Mouse (Mus musculus) G1E (cell line): ENCODE data around the gene Tufm. TPM values are rescaled to one million over a fixed set of nuclear protein-coding genes. Genes with fewer than 3 reads are reported as not detected.

Source experiments
- ATAC-seq: 2 replicates; pipeline ENCODE4 v1.8.0; 2016; ENCODE audit warnings: mild to moderate bottlenecking; ENCODE audit not compliant: insufficient number of reproducible peaks, poor library complexity, low FRiP score, severe bottlenecking; ENCODE audit errors: extremely low read depth
- DNase-seq: peaks from one replicate; pipeline ENCODE4 v3.0.0; 2012; ENCODE audit warnings: low spot score
- H3K27me3 ChIP-seq: 2 replicates; pipeline ENCODE4 v1.6.1; 2012; ENCODE audit warnings: mild to moderate bottlenecking, low read length, inconsistent platforms; ENCODE audit not compliant: insufficient read depth
- H3K36me3 ChIP-seq: replicated peaks from 2 replicates; pipeline ENCODE3; 2012; ENCODE audit warnings: mild to moderate bottlenecking, inconsistent platforms
- H3K4me1 ChIP-seq: 2 replicates; pipeline ENCODE4 v1.6.1; 2012; ENCODE audit warnings: low read depth, low read length, inconsistent platforms, mixed read lengths; ENCODE audit not compliant: insufficient read depth
- H3K4me3 ChIP-seq: 2 replicates; pipeline ENCODE4 v1.5.1; 2012; ENCODE audit warnings: low read depth, mild to moderate bottlenecking, inconsistent platforms, low read length, moderate library complexity, mixed read lengths
- H3K9me3 ChIP-seq: replicated peaks from 2 replicates; pipeline ENCODE4 v1.6.1; 2012; ENCODE audit warnings: inconsistent platforms
- CTCF ChIP-seq: IDR thresholded peaks from 2 replicates; pipeline ENCODE4 v1.5.1; 2012; ENCODE audit warnings: low read depth, low read length, inconsistent platforms, mixed read lengths
- GATA1 ChIP-seq: IDR thresholded peaks from 2 replicates; pipeline ENCODE4 v1.6.1; 2012; ENCODE audit warnings: borderline replicate concordance, low read length, inconsistent platforms, mixed read lengths
- GATA2 ChIP-seq: IDR thresholded peaks from 2 replicates; pipeline ENCODE4 v1.6.1; 2012; ENCODE audit warnings: low read depth, low read length, inconsistent platforms, borderline replicate concordance
- POLR2AphosphoS5 ChIP-seq: IDR thresholded peaks from 2 replicates; pipeline ENCODE4 v1.6.1; 2012; ENCODE audit warnings: low read depth, low read length, inconsistent platforms; ENCODE audit not compliant: insufficient replicate concordance
- TAL1 ChIP-seq: conservative IDR thresholded peaks from 2 replicates; pipeline ENCODE4 v1.6.1; 2012; ENCODE audit warnings: low read depth, low read length, inconsistent platforms, mixed read lengths
- polyA plus RNA-seq: library from polyadenylated mRNA; stranded (reverse); fragments of >175 nt; gene quantifications from 2 replicates; pipeline ENCODE4 v1.2.3, GENCODE M21; 2012
- total RNA-seq, 2 experiments: library from RNA; stranded (forward) in 1 of 2; stranded (reverse) in 1 of 2; fragments of 200-1000 nt in 1 of 2; fragments of >200 nt in 1 of 2; fragmentation: Nextera tagmentation in 1 of 2; gene quantifications; 2 replicates each; pipeline ENCODE4 v1.2.3; 2014 to 2017

Tufm gene
- total and polyA plus RNA-seq, 3 experiments, result 81.9 to 126 (median 123) TPM

- peaks cover 88% of the 10 kb centered on the region for H3K36me3 ChIP-seq
- no peak for DNase-seq
- no peak overlapping the region for H3K4me3 ChIP-seq
- H3K9me3 ChIP-seq, result no peaks in the 10 kb centered on the region
- H3K27me3 ChIP-seq, result no peaks in the 10 kb centered on the region
- no peak for TF ChIP-seq CTCF
- TF ChIP-seq POLR2AphosphoS5, result no peak
- ATAC-seq, result no peak
- H3K4me1 ChIP-seq, result peaks cover 60% of the 10 kb centered on the region
Observed at GRCm38 (mm10) chr7:126470077-126470476, 17.1 kb upstream of the Tufm start.

GRCm38 (mm10) chr7:126471361-126471760, 15.8 kb upstream of the Tufm start:
- no peak for DNase-seq
- peaks cover 58% of the 10 kb centered on the region for H3K4me1 ChIP-seq
- TF ChIP-seq GATA1, result no peak
- TF ChIP-seq TAL1, result no peak
- no peak for TF ChIP-seq POLR2AphosphoS5
- no peak for TF ChIP-seq GATA2
- TF ChIP-seq CTCF, result no peak
- H3K36me3 ChIP-seq, result peaks cover 75% of the 10 kb centered on the region
- no peaks in the 10 kb centered on the region for H3K9me3 ChIP-seq
- H3K27me3 ChIP-seq, result no peaks in the 10 kb centered on the region
- H3K4me3 ChIP-seq, result no peak overlapping the region
- no peak for ATAC-seq

- H3K27me3 ChIP-seq, result no peaks in the 10 kb centered on the region
- no peak overlapping the region for H3K4me3 ChIP-seq
- peaks cover 70% of the 10 kb centered on the region for H3K36me3 ChIP-seq
- peaks cover 58% of the 10 kb centered on the region for H3K4me1 ChIP-seq
- no peak for ATAC-seq
- H3K9me3 ChIP-seq, result no peaks in the 10 kb centered on the region
- no peak for TF ChIP-seq TAL1
- no peak for TF ChIP-seq GATA1
- no peak for TF ChIP-seq GATA2
- TF ChIP-seq CTCF, result no peak
- TF ChIP-seq POLR2AphosphoS5, result no peak
- no peak for DNase-seq
Observed at GRCm38 (mm10) chr7:126471853-126472252, 15.3 kb upstream of the Tufm start.

GRCm38 (mm10) chr7:126472306-126472705, 14.9 kb upstream of the Tufm start:
- Histone ChIP-seq H3K4me1 (peaks cover 57% of the 10 kb centered on the region), H3K27me3 (no peaks in the 10 kb centered on the region), H3K4me3 (peak overlapping the region; percentile 27; the same call in 1 of the 2 replicates), H3K9me3 (no peaks in the 10 kb centered on the region), H3K36me3 (peaks cover 65% of the 10 kb centered on the region)
- TF ChIP-seq POLR2AphosphoS5 (no peak), GATA1 (no peak), CTCF (no peak)
- DNase-seq (no peak), ATAC-seq (no peak)

- H3K4me3 ChIP-seq, result peak overlapping the region; percentile 27; the same call in 1 of the 2 replicates
Observed at GRCm38 (mm10) chr7:126472713-126473112, 14.4 kb upstream of the Tufm start.

GRCm38 (mm10) chr7:126473470-126474086, 13.6 kb upstream of the Tufm start:
- peaks cover 52% of the 10 kb centered on the region for H3K4me1 ChIP-seq
- no peaks in the 10 kb centered on the region for H3K9me3 ChIP-seq
- no peaks in the 10 kb centered on the region for H3K27me3 ChIP-seq
- DNase-seq (no peak), ATAC-seq (no peak)
- H3K36me3 ChIP-seq, result peaks cover 53% of the 10 kb centered on the region
- H3K4me3 ChIP-seq, result peak overlapping the region; percentile 89; the same call in 1 of the 2 replicates
- TF ChIP-seq GATA1, result no peak
- TF ChIP-seq POLR2AphosphoS5, result no peak
- no peak for TF ChIP-seq GATA2
- TF ChIP-seq TAL1, result no peak
- no peak for TF ChIP-seq CTCF

More at GRCm38 (mm10) chr7:126472713-126473112, 14.4 kb upstream of the Tufm start:
- DNase-seq (no peak), ATAC-seq (no peak)
- no peaks in the 10 kb centered on the region for H3K27me3 ChIP-seq
- TF ChIP-seq CTCF, result no peak
- no peak for TF ChIP-seq POLR2AphosphoS5
- TF ChIP-seq GATA1, result no peak
- TF ChIP-seq GATA2, result no peak
- TF ChIP-seq TAL1, result no peak
- peaks cover 61% of the 10 kb centered on the region for H3K36me3 ChIP-seq
- no peaks in the 10 kb centered on the region for H3K9me3 ChIP-seq
- H3K4me1 ChIP-seq, result peaks cover 53% of the 10 kb centered on the region

GRCm38 (mm10) chr7:126474486-126474955, 12.6 kb upstream of the Tufm start:
- peaks cover 52% of the 10 kb centered on the region for H3K4me1 ChIP-seq
- DNase-seq, result no peak
- H3K36me3 ChIP-seq, result peaks cover 43% of the 10 kb centered on the region
- H3K4me3 ChIP-seq, result peak overlapping the region; percentile 89
- no peak for ATAC-seq
- no peaks in the 10 kb centered on the region for H3K9me3 ChIP-seq
- no peaks in the 10 kb centered on the region for H3K27me3 ChIP-seq
- TF ChIP-seq GATA1 (no peak), POLR2AphosphoS5 (no peak), GATA2 (no peak), CTCF (no peak), TAL1 (no peak)
